Mouse (Mus musculus): ENCODE data around the gene Lpar1.
A peak's percentile ranks its signal among the peaks of the same experiment; 100 is the strongest.

Gene Lpar1

GRCm38 (mm10) chr4:58553631-58554358 is at the start of gene Lpar1:
Gene Lpar1 (minus strand): TSS chr4:58553898.
- DNase-seq (ENCODE audit: low spot score in 2 of 2): peak in 1 of 2 experiments; percentile 65

- no peak for DNase-seq (ENCODE audit: low spot score in 2 of 2)
These were observed 32.2 kb upstream of the Lpar1 start for GRCm38 (mm10) chr4:58585942-58586341.

GRCm38 (mm10) chr4:58581191-58581590 is 27.5 kb upstream of the Lpar1 start:
- peak in 1 of 2 experiments; percentile 40 for DNase-seq (ENCODE audit: low spot score in 2 of 2)

- no peak for DNase-seq (ENCODE audit: low spot score in 2 of 2)
These were observed 26.8 kb upstream of the Lpar1 start for GRCm38 (mm10) chr4:58580516-58580915.

GRCm38 (mm10) chr4:58580098-58580497 is 26.4 kb upstream of the Lpar1 start:
- DNase-seq (ENCODE audit: low spot score in 2 of 2): peak in 1 of 2 experiments; percentile 40

- DNase-seq (ENCODE audit: low spot score in 2 of 2): peak in 1 of 2 experiments; percentile 28
These were observed 24.8 kb upstream of the Lpar1 start for GRCm38 (mm10) chr4:58578488-58578887.

- DNase-seq (ENCODE audit: low spot score in 2 of 2): peak in 1 of 2 experiments; percentile 40
These were observed 23.8 kb upstream of the Lpar1 start for GRCm38 (mm10) chr4:58577382-58578048.

- DNase-seq (ENCODE audit: low spot score in 2 of 2): no peak
These were observed 22.1 kb upstream of the Lpar1 start for GRCm38 (mm10) chr4:58575831-58576230.

GRCm38 (mm10) chr4:58574024-58574423 is 20.3 kb upstream of the Lpar1 start:
- no peak for DNase-seq (ENCODE audit: low spot score in 2 of 2)

GRCm38 (mm10) chr4:58572446-58572845 is 18.7 kb upstream of the Lpar1 start:
- no peak for DNase-seq (ENCODE audit: low spot score in 2 of 2)

GRCm38 (mm10) chr4:58571661-58572060 is 18.0 kb upstream of the Lpar1 start:
- DNase-seq (ENCODE audit: low spot score in 2 of 2): peak in 1 of 2 experiments; percentile 18

- no peak for DNase-seq (ENCODE audit: low spot score in 2 of 2)
These were observed 17.5 kb upstream of the Lpar1 start for GRCm38 (mm10) chr4:58571232-58571631.

GRCm38 (mm10) chr4:58568486-58568885 is 14.8 kb upstream of the Lpar1 start:
- no peak for DNase-seq (ENCODE audit: low spot score in 2 of 2)

GRCm38 (mm10) chr4:58562776-58563175 is 9.1 kb upstream of the Lpar1 start:
- peak in 1 of 2 experiments; percentile 23 for DNase-seq (ENCODE audit: low spot score in 2 of 2)

- peak in 1 of 2 experiments; percentile 24 for DNase-seq (ENCODE audit: low spot score in 2 of 2)
These were observed 3.3 kb upstream of the Lpar1 start for GRCm38 (mm10) chr4:58557001-58557400.

GRCm38 (mm10) chr4:58554359-58554838 is 701 bp upstream of the Lpar1 start:
- peak in 1 of 2 experiments; percentile 45 for DNase-seq (ENCODE audit: low spot score in 2 of 2)

- peak; percentile 36 to 73 for DNase-seq (ENCODE audit: low spot score in 2 of 2)
These were observed 717 bp downstream of the Lpar1 start for GRCm38 (mm10) chr4:58552731-58553630.

- DNase-seq (ENCODE audit: low spot score in 2 of 2): peak in 1 of 2 experiments; percentile 16
These were observed 1.5 kb downstream of the Lpar1 start for GRCm38 (mm10) chr4:58552229-58552628.

GRCm38 (mm10) chr4:58551820-58552219 is 1.9 kb downstream of the Lpar1 start:
- DNase-seq (ENCODE audit: low spot score in 2 of 2): peak; percentile 58 to 83

GRCm38 (mm10) chr4:58547725-58548124 is 6.0 kb downstream of the Lpar1 start:
- DNase-seq (ENCODE audit: low spot score in 2 of 2): no peak

- no peak for DNase-seq (ENCODE audit: low spot score in 2 of 2)
These were observed 6.5 kb downstream of the Lpar1 start for GRCm38 (mm10) chr4:58547273-58547565.
